Mouse (Mus musculus) lung, postnatal 25 days (tissue): ENCODE data around the gene Coa3.

Source experiments
- DNase-seq: peaks from one replicate; pipeline ENCODE4 v3.0.0; 2022; ENCODE audit warnings: low spot score

Coa3 gene

GRCm38 (mm10) chr11:101251031-101251430 is 27.9 kb downstream of the Coa3 start:
- DNase-seq: no peak

DNA sequence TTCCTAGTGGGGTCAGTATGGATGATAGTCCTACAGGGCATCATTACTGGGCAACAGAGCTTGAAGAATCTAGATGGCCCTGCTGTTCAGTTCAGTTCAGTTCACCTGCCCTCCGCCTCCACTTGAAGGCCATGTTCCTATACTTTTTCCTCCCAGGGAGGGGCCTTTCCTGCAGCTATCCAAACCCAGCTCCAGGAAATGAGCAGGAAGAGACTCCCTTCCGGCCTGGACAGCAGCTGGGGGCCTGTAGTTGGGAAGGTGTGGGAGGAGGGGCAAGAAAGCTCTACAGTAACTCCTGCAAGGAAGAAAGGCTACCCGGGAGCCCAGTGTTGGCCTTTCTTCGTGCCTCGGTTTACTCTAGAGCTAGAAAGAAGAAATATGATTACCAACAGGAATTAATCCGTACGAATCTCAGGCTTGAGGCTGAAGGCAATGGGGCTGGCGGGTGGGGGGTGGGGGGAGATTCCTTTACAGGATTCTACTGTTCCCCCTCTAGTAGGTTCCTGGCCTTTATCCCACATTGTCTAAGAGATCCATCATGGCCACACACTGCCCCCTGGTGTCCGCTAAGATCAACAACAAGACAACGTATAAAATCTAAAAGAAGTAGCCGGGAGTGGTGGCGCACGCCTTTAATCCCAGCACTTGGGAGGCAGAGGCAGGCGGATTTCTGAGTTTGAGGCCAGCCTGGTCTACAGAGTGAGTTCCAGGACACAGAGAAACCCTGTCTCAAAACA is 30.5 kb downstream of the Coa3 start:
- DNase-seq: peak; percentile 80

GRCm38 (mm10) chr11:101247521-101248030 is 31.3 kb downstream of the Coa3 start:
- no peak for DNase-seq

DNA sequence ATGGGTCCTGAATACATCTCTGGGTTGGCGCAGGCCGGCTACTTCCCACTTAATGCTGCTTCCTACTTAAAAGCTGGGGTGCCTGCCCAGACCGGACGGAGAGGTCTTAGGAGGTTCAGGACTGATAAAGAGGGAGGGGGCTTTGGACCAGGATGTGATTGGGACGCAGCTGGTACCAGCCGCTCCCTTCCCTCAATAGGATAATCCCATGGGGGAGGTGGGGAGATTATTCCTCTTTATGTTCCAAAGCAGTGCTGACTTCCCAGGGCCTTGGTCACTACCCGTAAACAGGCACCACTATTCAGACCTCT is 32.3 kb downstream of the Coa3 start:
- DNase-seq: no peak

- DNase-seq: peak; percentile 78
Measured at GRCm38 (mm10) chr11:101245855-101246701, 32.8 kb downstream of the Coa3 start, which contains the start of gene Ramp2. Gene Ramp2, plus strand, starts transcription at chr11:101246028.

GRCm38 (mm10) chr11:101245071-101245470 is 33.8 kb downstream of the Coa3 start:
- DNase-seq: no peak

DNA sequence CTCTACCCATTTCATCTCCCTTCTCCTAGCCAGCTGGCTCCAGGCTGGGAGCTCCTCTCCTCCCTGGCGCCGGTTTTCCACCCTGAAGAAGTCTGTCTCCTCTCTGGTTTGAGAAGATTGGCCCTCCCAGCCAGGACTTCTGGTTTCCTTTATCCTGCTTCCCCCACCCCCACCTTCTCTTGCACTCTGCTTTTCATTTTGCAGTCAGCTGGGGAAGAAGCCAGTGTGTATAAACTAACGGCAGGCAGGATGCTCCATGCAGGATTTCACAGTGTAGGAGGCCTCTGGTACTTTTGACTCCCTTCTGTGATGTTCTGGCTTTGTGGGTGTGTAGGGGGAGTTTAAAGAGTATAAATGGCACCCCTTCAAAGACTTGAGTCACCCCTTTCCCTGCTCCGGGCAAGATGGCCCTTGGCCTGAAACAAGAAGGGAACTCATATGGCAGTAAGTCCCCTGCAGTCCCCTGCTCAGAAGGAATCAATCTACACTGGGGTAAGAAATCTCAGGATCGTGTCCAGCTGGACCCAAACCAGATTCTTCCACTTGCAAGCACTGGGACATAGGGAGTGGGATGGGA is 40.8 kb downstream of the Coa3 start:
- DNase-seq: no peak

- no peak for DNase-seq
Measured at GRCm38 (mm10) chr11:101236782-101237181, 42.1 kb downstream of the Coa3 start.

DNA sequence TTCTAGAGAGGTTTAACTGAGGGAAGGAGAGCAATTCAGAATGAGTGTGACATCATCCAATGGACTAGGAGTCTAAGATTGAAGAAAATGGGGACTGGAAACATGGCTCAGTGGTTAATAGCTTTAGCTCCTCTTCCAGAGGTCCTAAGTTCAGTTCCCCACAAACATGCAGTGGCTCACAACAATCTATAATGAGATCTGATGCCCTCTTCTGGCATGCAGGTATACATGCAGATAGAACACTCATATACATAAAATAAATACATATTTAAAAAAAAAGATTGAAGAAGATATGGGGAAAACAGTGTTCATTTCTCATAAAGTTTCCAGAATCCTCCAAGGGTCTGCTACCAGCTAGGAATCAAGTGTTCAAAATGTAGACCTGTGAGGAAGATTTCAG is 43.5 kb downstream of the Coa3 start:
- DNase-seq: no peak

DNA sequence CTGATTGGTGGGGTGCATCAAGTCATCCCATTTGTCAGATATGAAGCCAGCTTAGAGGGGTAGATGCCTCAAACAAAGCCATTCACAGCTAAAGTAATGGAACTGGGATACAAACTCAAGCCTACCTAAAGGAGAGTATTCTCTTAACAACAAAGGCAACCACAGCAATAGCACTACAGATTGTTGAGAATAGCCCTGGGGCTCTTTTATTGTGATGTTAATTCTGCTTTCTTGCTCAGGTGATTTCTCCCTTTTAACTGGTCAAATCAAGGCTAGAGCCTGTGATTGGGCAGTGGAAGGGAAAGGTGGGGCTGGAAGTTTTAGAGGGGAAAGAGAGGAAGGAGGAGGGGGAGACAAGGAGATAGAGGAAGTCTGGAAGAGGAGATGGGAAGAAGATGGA is 44.8 kb downstream of the Coa3 start:
- DNase-seq: no peak

DNA sequence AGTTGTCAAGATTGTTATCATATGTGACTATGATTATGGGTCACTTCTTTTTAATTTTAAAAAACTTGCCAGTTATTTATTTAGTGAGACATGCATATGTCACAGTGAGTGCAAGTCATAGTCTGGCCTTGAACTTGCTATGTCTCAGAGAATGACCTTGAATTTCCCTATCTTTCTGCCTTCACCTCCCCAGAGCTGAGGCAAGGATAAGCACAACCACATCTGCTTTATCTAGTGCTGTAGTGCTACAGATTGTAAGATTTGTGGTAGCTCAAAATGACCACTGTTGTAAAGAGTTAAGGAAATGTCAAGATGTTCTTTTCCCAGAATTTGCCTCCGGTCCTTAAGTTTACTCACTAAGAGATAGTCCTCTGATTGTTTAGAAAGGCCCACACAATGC is 45.7 kb downstream of the Coa3 start:
- no peak for DNase-seq

DNA sequence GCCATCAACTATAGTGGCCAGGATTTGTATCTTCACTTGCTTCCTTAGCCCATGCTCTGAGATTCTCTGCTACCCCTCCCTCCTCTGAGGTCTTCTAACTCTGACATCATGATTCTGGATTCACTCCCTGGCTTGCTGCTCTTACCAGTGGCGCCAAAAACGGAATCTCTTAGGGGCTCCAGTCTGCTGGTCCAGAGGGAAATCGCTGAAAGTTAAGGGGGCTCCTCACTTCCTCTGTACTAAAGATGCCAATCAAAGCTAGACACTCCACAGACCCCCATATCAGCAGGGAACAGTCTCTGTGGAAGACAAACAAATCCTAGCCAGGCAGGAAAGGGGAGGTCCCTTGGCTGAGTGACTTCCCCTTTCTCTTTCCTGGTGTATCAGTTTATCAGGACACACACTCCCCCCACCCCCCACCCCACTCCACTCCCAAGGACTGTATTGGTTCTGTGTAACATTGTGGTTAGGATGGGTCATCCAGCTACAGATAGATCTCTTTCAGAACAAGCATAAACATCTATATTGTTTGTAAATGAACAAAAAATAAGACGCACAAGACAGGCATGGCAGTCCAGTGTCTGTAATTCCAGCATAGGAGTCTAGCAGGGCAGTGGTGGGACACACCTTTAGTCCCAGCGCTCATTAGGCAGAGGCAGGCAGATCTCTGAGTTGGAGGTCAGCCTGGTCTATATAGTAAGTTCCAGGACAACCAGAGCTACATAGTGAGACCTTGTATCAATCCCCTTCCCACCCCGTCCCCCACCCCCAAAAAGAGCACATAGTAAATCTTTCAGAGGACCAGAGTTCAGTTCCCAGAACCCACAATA is 46.7 kb downstream of the Coa3 start:
- DNase-seq: peak; percentile 88

GRCm38 (mm10) chr11:101230991-101231871 is 47.7 kb downstream of the Coa3 start:
- DNase-seq: peak; percentile 90

GRCm38 (mm10) chr11:101230526-101230925 is 48.4 kb downstream of the Coa3 start:
- no peak for DNase-seq

DNA sequence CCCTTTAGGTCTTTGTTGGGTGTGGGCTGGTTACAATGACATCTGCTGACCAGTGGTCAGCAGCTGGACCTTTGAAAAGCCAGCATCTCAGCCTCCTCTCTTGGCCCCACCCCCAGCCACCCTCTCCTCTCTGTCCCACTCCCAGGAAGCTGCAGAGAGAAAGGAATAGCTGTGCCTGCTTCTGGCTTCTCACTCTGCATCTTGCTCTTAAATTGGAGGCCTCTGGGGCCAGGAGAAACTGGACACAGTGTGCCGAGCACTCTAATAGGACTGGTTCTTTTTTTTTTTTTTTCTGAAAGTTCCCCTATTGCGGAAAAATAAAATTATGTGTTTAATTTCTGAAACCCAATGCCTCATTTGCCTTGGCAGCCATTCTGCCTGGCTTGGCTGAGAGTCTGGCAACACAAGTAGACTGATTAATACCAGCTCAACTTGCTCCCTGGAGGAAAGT is 48.8 kb downstream of the Coa3 start:
- no peak for DNase-seq

- DNase-seq: no peak
Measured at GRCm38 (mm10) chr11:101229361-101229900, 49.5 kb downstream of the Coa3 start.
